Mouse (Mus musculus): Measurements from ENCODE around the gene Arhgef10l.

Gene Arhgef10l

DNA sequence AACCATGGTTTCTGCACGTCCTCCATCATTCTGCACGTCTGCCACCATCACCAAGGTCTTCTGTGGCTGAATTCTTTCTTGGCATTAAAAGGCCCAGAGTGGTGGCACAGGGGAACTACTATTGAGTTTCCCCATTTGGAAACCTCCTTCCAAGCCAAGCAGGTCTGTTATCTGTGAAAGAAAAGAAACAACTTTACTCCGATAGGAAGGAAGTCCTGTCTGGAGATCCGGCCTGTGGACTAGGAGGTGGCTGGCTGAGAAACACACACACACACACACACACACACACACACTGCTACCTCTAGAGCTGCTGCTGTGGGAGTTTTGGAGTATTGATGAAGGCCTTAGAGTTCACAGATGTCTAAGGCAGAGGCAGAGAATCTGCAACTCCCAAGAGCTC, 27.7 kb upstream of the Arhgef10l start:
- no peak for DNase-seq

DNA sequence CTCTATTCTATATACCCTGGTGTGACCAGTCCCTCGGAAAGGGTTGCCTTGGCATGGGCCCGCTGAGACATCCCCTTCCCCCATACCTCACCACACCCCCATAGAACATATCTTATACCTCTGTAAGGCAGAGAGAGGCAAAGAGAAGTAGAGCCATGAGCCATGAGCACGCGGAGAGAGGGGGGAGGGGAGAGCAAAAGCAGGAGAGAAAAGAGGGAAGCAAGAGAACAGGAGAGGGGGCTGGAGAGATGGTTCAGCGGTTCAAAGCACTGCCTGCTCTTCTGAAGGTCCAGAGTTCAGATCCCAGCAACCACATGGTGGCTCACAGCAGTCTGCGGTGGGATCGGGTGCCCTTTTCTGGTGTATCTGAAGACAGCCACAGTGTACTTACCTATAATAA, 25.7 kb upstream of the Arhgef10l start:
- no peak for DNase-seq

DNA sequence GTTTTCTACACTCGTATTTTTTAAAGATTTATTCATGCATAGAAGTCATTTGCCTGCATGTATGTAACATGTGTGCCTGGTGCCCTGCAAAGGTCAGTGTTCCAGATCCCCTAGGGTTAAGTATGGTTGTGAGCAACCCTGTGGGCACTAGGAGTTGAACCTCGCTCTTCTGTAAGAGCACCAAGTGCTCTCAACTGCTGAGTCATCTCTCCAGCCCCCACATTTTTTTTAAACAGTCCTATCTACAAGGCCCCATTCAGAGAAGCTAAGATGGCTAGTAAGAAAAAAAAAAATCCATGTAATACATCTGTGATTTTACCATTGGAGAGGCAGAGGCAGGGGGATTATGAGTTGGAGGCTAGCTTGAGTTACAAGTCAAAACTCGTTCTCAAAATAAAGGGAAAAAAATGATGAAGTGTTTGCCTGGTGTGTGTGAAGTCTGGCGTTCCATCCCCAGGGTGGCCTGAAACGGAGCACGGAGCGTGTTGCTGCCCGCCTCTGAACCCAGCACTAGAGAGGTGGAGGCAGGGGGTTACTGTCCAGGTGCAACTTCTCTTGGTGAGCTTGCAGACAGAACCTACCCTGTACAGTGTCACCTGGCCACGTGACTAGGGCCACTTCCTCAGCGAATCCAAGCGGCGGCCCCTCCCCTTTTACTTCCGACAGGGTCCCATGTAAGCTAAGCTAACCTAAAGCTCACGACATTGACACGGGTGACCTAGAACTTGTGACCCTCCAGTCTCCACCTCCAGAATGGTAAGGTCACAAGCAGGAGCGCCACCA, 24.3 kb upstream of the Arhgef10l start:
- no peak for DNase-seq

DNA sequence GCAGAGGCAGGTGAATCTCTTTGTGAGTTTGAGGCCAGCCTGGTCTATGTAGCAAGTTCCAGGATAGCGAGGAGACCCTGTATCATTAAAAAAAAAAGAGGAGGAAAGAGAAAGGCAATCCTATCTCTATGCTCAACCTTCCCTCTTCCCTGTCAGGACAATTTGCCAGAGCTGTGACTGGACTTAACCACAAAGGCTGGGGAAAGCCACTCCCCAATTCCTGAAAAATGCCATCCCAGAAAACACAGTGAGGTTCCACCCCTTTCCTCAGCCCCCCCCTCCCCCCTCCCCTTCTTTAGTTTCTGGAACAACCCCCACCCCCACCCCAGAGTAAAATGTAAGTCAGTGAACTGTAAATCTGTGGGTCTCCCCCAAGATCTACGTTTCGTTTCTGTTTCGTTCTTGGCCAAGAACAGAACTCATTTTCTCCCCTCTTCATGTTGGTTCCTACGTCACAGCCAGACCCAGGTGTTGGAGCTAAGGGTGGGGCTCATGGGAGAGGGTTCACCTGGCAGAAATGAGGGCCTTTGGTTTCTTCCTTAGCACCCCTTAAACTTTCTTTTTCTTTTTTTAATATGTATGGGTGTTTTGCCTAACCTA, 23.1 kb upstream of the Arhgef10l start:
- no peak for DNase-seq

DNA sequence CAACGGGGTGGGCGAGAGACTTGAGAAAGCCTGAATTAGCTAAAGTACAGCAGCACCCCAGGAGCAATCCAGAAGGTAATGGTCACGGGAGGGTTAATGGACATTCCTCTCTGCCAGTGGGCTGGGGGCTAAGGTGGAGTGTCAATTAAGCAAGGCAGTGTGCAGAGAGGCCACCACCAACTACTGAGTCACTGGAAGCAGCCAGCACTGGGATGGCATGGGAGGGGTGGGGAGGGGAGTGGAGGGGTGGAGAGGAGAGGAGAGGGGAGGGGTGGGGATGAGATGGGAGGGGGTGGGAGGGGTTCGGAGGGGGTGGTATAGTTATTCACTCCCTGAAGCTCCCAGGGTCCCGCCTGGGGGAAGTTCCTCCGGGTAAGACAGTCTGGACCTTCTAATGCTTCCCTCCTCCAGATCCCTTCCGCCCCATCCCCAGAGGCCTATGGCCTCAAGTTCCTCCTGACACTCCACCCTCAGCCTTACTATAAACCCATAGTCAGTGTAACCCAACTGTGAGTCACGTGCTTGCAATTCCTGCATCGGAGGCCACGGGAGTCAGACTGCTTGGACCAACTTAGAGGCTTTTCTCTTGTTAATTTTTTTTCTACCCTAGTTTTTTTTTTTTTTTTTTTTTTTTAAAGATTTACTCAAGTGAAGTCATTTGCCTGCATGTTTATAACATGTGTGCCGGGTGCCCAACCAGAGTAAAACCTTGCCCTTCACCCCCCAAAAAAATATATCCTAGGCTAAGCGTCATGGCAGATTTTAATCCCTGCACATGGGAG, 22.4 kb upstream of the Arhgef10l start:
- DNase-seq, result peak in 1 of 2 experiments; percentile 52

DNA sequence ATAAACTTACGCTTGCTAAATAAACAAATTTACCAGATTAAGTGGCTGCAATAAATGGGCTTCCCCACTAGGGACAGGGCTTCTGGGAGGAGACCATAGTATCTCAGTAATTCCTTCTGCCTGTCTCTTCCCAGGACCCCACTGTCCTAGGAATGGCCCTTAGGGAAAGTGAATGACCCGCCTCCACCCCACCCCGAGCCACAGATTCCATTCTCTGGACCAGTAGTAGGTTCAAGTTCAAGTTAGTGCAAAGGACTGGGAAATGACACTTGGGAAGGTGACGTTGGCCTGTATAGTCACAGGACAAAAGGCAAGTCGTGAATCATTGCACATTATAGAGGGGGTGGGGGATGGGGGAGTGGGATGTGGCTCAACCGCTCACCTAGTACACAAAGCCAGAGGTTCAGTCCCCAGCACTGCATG, 19.1 kb upstream of the Arhgef10l start:
- DNase-seq, result no peak

DNA sequence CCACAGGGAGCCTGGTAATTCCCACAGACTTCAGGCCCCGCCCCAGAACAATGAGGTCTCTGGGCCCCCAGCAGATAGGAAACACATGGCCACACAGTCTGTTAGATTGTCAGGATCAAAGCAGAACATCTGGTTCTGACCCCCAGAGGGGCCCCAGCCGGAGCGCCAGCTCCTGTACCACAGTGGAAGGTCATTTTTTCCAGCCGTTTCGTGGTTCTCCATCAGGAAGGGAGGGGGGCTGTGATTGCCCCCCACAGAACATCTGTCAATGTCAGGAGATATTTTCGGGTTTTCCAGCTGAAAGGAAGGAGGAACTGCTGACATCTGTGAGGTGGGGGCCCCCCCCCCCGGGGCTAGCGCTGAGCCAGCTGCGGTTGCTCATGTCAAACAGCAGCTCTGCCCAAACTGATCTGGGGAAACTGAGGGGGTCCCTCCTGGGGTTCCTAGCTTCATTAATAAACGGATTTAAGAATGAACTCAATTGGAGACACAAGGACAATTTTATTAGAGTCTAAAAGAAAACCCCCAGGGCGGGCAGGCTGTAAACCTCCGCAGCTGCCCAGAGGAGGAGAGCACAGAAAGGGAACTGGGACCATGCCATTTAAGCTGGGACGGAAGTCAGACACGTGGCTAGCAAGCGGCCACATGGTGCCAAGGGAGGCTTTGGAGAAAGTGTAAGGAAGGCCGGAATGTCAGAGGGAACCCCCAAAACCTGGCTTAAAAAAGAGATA, 18.5 kb upstream of the Arhgef10l start:
- peak; percentile 60 to 70 for DNase-seq

DNA sequence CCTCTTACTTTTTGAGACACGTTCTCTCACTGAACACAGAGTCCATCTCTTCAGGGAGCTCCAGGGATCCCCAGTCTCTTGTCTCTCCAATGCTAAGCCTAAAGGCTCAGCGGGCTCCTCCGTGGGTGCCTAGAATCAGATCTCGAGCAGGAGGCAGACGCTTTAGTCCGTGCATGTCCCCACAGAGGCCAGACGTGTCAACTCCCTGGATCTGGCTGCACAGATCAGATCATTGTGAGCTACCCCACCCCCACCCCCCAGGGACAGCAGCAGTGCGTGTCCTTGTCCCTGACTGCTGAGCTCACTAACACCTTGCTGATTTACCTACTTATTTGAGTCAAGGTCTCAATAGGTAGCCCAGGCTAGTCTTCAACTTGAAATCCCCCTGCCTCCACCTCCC, 17.8 kb upstream of the Arhgef10l start:
- no peak for DNase-seq

DNA sequence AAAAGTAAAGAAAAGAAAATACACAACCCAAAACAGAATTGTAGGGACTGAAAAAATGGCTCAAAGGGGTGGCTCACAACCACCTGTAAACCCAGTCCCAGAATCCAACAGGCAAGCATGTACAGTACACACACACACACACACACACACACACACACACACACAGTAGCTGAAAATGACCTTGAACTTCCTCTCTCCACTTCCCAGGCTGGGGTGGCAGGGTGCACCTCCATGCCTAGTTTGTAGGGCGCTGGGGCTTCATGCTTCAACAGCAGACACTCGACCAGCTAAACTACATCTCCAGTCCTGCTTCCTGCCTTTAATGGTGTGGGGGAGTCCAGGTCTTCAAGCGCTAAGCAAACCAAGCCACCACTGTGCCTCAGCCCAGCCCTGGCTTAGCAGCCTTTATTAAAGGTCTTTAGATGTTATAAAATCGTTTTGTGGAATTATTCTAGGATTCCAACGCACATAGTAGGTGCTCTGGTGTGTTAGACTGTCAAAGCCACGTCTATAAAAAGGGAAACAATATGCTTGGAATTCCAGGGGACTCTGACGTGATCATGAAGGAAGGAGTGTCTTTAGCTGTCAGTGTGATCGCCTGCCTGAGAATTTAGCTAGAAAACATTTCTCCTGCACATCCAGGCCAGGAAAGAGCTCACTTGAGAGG, 15.1 kb upstream of the Arhgef10l start:
- no peak for DNase-seq

DNA sequence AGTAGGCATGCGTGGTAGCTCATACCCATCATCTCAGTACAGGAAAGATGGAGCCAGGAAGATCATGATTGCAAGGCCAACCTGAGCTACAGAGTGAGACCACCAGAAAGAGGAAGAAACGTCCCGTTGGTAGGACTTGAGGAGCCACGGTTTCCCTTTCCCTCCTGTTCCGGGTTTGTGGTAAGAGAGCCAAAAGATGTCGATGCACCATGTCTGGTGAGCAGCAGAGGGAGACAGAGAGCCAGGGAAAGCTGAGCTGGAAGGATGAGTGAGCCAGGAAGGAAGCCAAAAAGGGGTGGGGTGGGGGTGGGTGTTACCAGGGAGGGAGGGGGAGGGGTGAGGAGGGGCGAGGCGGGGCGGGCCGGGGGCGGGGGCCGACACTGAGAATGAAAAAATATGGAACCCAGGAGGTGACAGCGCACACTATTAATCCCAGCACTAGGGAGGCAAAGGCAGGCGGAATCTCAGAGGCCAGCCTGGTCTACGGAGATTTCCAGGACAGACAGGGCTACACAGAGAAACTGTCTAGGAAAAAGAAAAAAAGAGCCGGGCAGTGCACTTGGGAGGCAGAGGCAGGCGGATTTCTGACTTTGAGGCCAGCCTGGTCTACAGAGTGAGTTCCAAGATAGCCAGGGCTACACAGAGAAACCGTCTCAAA, 14.0 kb upstream of the Arhgef10l start:
- DNase-seq, result peak; percentile 88 to 90

DNA sequence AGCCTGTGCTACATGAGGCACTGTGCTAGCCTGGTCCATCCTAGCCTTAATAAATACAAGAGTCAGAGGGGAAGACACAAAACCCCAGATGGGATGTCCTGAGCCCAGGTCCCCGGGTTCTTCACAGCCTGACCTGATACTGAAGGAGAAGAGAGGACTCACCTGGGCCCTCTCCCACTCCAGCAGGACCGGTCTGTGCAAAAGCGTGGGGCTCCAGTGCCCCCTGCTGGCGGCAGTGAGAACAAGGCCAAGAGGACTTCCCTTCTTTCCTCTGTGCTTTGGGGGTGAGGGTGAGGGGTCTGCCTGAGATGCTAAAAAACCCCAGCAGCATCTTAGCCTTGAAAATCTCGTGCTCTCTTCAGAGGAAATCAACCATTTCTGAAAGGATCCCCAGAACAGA, 13.2 kb upstream of the Arhgef10l start:
- DNase-seq, result peak; percentile 65 to 75

DNA sequence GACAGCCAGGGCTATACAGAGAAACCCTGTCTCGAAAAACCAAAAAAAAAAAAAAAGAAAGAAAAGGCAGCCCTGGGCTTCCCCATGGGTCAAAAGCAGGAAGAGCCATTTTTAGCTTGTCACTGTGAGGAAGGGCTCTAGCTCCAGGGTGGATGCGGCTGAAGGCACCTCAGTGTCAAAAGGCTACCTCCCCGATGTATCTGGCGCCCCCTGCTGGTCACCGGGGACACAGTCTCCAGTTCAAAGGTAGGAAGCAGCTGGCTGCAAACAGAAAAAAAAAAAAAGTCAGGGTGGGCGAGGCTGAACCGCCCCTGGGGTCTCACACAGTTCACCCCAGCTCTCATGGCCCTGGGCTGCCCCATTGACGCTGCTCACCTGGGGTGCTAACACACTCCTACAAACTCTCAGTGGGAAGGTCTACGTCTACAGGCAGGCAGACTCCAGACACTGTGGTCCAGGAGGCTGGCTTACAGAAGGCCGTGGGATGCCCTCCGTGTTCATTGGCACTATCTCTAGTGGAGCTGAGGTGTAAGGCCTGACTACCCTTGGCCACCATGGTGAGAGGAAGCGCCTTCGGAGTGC, 8.6 kb upstream of the Arhgef10l start:
- peak; percentile 92 to 93 for DNase-seq

DNA sequence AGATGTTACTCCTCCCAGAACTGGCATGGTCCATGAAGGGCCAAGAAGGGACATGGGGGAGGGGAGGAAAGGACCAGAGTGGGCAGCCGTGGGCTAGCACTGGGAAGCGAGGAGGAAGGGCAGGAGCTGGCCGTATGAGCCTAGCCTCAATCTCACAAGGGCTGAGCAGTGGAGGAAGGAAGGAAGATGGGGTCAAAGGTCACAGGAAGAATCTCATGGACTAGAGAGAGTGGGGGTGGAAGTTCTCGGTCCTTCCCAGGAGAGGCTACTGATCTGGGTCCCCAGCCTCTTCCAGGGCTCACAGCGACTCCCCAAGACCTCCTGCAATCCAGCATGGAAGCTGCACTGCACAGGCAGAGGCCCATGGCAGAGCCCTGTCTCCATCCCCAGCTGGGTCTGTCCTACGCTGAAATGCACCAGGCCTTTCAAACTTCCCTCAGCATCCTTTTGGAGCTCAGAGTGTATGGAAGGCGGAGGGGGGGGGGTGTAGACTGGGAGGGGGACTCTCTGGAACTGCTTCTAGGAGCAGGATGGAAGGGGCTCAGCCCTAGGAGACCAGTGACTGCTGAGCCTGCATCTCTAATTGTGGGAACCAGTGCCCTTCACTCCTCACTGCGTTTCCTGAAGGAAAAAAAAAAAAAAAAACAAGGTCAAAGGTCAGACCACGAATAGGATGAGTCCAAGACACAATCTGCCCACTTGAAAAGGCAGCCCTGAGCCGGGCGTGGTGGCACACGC, 7.9 kb upstream of the Arhgef10l start:
- no peak for DNase-seq

DNA sequence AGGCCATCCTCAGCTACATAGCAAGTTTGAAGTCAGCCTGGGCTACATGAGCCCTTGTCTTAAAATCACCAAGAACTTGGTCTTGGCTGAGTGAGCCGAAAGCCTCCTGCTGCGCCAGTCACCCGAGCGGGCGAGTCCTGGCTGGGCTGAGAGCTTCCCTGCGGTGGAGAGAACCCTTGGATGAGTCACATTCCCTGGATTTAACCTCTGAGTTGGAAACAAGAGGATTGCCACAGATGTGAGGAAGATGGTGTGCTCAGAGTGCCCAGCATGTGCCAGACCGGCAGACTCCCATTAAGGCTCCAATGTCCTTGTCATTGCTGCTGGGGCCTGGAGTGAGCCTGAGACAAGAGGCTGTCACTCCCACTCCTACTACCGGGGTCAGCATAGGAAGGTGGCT, 2.0 kb upstream of the Arhgef10l start:
- no peak for DNase-seq

DNA sequence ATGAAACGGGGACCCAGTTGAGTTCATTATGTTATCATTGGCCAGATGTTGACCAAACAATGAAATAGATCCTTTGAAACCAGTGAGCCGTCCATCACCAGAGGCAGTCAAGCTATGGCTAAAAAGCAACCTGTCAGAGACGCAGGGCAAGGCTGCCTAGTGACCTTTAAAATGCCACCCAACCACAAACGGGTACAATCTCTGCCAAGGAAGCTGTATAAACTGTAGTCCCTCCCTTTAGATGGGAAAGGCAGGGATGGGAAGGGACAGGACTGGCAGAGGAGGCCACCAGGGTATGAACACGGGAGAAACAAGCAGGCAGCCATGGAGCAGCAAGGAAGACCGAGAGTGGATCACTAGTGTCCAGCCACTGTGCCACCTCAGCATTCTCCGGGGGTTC, 759 bp downstream of the Arhgef10l start:
- DNase-seq, result no peak

DNA sequence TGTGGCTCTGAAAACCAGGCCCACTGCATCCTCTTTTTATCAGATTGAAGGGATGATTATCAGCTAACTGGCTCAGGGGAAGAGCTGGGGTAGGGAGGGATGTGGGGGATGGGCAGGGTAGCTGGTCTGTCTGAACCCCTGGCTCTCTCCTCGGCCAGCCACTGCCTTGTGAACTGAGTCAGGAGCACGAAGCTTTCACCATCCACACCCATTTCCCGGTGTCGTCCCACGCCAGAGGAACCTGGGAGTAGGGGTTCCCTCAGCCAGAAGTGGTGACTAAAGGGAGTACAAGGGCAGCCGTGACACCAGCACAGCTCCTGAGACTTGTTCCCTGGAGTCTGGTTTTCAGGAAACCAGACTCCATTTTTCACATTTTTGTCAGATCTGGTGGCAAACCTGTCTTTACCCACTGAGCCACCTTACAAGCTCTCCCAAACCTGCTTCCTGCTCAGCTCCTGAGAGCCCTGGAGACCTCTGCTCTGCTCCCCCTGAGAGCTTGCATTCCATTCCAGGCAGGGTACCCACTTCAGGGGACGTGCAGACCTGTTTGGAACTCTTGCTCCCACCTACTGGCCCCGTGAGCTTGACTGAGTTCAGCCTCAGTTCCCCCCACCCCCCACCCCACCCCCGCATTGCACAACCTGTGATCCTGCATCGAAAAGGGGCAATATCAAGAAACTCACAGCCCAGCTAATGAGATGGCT, 2.8 kb downstream of the Arhgef10l start:
- no peak for DNase-seq

DNA sequence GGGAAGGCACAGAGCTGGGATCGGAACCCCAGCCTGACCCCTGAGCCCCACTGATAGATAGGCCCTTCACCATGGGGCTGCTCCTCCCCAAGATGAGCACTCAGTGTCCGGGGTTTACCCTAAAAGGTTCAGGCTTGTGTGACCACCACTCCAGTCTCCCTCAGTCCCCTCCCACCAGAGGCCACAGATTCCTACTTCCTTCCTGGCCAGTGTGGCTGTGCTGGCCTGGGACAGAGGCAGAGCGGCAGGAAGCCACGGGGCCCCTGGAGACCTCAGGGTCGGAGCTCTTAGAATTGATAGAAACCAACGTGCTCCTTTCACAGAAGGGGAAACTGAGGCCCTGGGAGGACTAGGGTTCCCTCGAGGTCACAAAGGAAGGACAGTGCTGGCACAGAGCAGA, 3.4 kb downstream of the Arhgef10l start:
- peak; percentile 48 to 60 for DNase-seq

DNA sequence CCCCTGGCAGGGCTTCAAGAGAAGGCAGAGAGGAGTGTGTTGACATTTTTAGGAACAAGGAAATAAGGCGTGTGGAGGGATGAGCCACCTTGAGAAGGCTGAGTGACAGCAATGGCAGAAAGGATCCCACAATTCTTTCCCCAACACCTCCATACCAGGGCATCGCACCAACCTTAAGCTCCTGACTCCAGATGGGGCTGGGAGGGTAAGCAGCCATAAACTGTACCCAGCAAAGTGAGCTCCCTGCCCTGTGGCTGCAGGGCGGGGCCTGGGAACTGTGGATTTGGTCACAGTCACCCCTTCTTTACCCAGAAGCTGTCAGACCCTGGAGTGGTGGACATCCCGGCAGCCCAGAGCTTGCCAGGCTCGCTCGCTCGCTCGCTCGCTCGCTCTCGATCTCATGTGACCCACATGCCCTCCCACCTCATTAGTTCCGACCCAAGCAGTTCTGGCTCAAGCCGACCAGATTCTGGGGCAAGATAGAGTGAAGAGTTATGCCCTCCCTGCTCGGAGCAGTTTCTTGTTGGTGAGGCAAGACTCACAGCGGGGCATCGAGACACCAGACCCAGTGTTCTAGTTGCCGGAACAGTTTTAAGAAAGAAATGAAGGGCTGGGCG, 4.3 kb downstream of the Arhgef10l start:
- peak in 1 of 2 experiments; percentile 44 for DNase-seq

DNA sequence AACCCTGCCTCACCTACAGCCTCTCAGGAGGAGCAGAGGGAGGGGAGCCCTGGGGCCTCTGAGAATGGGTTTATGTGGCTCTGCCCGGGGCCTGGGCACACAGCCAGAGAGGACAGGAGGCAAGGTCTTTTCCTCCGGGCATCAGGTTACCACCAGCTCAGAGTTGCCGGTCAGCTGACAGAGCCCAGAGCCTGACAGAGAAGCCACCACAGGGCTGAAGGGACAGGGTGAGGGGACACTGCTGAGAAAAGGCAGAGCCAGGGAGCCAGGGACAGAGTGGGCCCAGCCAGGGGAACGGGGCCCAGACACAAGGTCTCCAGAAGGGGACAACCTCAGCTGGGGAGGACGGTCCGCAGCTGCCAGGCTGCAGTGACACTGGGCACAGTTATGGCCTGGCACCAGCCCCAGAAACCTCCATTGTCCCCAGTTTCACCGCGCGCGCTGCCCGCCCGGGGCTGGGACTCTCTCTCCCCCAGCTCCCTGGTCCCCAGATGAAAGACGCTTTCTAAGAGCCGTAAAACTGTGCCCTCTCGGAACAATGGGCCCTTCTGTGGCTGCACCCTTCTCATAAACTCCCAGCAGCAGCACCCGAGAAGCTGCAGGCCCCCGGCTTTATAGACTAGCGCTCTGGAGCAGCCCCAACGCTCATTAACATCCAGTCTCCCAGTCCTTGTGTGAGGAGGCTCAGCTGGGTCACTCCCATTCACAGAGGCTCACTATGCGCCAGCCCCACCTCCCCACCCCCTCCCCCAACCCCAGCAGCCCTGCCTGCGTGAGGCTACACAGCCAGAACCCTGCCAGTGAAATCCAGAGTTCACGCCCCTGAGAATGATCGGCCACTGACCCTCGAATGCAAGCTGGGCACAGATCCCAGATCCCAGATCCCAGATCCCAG, 7.9 kb downstream of the Arhgef10l start:
- peak; percentile 78 to 88 for DNase-seq
